Mouse (Mus musculus): Measurements from ENCODE around the gene Gm48551. TPM values are rescaled to one million over a fixed set of nuclear protein-coding genes. Genes with fewer than 3 reads are reported as not detected.

Gm48551 gene
- polyA plus RNA-seq, 1 experiment from 2014 or later, result 6.6 TPM

GRCm38 (mm10) chr10:81401205-81401520, 16.9 kb downstream of the Gm48551 start:
- WGBS, result 26% methylated on average over 10 of the region's 10 CpGs
- H3K9me3 ChIP-seq, result no peaks in the 10 kb centered on the region
- 0 out of 2 replicates have a peak overlapping the region, but pooled peaks have one; percentile 13 for H3K4me3 ChIP-seq
- H3K4me1 ChIP-seq (replicated peaks), result peaks cover 52% of the 10 kb centered on the region
- no peak overlapping the region for H3K9ac ChIP-seq
- 0 out of 2 replicates have a peak, but pooled peaks have one; percentile 2 for ATAC-seq (ENCODE audit: low FRiP score, low read depth)
- peak overlapping the region; percentile 30 for H3K4me2 ChIP-seq
- H3K27ac ChIP-seq (replicated peaks), result peak overlapping the region; percentile 80
- H3K27me3 ChIP-seq, result no peaks in the 10 kb centered on the region
- peaks cover 19% of the 10 kb centered on the region for H3K36me3 ChIP-seq

- Histone ChIP-seq H3K4me2 (peak overlapping the region; percentile 30), H3K4me1 (replicated peaks) (peaks cover 50% of the 10 kb centered on the region), H3K4me3 (no peak overlapping the region), H3K36me3 (peaks cover 22% of the 10 kb centered on the region), H3K9me3 (no peaks in the 10 kb centered on the region), H3K9ac (no peak overlapping the region), H3K27me3 (0 out of 2 replicates have a peak, but pooled peaks cover 2% of the 10 kb centered on the region), H3K27ac (replicated peaks) (peak overlapping the region; percentile 80)
- WGBS, result 9% methylated on average over 18 of the region's 18 CpGs
- peak; percentile 68 for ATAC-seq (ENCODE audit: low FRiP score, low read depth)
These were observed 17.4 kb downstream of the Gm48551 start for GRCm38 (mm10) chr10:81401521-81402226.

- H3K27ac ChIP-seq (replicated peaks), result peak overlapping the region; percentile 80
- peak; percentile 9; the same call in 1 of the 2 replicates for ATAC-seq (ENCODE audit: low FRiP score, low read depth)
- peaks cover 28% of the 10 kb centered on the region for H3K36me3 ChIP-seq
- H3K9ac ChIP-seq, result no peak overlapping the region
- peaks cover 53% of the 10 kb centered on the region for H3K4me1 ChIP-seq (replicated peaks)
- no peaks in the 10 kb centered on the region for H3K9me3 ChIP-seq
- 0 out of 2 replicates have a peak, but pooled peaks cover 4% of the 10 kb centered on the region for H3K27me3 ChIP-seq
- H3K4me2 ChIP-seq, result peak overlapping the region; percentile 30
- 10% methylated on average over 7 of the region's 7 CpGs for WGBS
- H3K4me3 ChIP-seq, result no peak overlapping the region
These were observed 18.0 kb downstream of the Gm48551 start for GRCm38 (mm10) chr10:81402227-81402765.

- Histone ChIP-seq H3K9ac (no peak overlapping the region), H3K4me3 (no peak overlapping the region), H3K4me2 (no peak overlapping the region), H3K27ac (replicated peaks) (peak overlapping the region; percentile 80; the same call in 1 of the 2 replicates), H3K27me3 (peaks cover 9% of the 10 kb centered on the region; the same call in 1 of the 2 replicates), H3K4me1 (replicated peaks) (peaks cover 61% of the 10 kb centered on the region), H3K9me3 (no peaks in the 10 kb centered on the region), H3K36me3 (peaks cover 29% of the 10 kb centered on the region)
- WGBS, result 42% methylated on average over 10 of the region's 10 CpGs
- no peak for ATAC-seq (ENCODE audit: low FRiP score, low read depth)
These were observed 19.2 kb downstream of the Gm48551 start for GRCm38 (mm10) chr10:81403511-81403910.

GRCm38 (mm10) chr10:81404082-81404481, 19.8 kb downstream of the Gm48551 start:
- Histone ChIP-seq H3K4me2 (no peak overlapping the region), H3K27ac (replicated peaks) (no peak overlapping the region), H3K4me1 (replicated peaks) (peaks cover 63% of the 10 kb centered on the region), H3K9ac (no peak overlapping the region), H3K4me3 (no peak overlapping the region), H3K9me3 (no peaks in the 10 kb centered on the region), H3K36me3 (peaks cover 29% of the 10 kb centered on the region), H3K27me3 (peaks cover 9% of the 10 kb centered on the region; the same call in 1 of the 2 replicates)
- ATAC-seq (ENCODE audit: low FRiP score, low read depth), result no peak
- WGBS, result 22% methylated on average over 9 of the region's 9 CpGs

- Histone ChIP-seq H3K27me3 (peaks cover 9% of the 10 kb centered on the region; the same call in 1 of the 2 replicates), H3K4me1 (replicated peaks) (peaks cover 69% of the 10 kb centered on the region), H3K4me2 (no peak overlapping the region; the same call in 1 of the 2 replicates), H3K9me3 (no peaks in the 10 kb centered on the region), H3K36me3 (peaks cover 29% of the 10 kb centered on the region), H3K4me3 (no peak overlapping the region), H3K27ac (replicated peaks) (no peak overlapping the region), H3K9ac (no peak overlapping the region)
- 54% methylated on average over 18 of the region's 18 CpGs for WGBS
- no peak for ATAC-seq (ENCODE audit: low FRiP score, low read depth)
These were observed 20.5 kb downstream of the Gm48551 start for GRCm38 (mm10) chr10:81404720-81405119.

- H3K4me1 ChIP-seq (replicated peaks), result peaks cover 69% of the 10 kb centered on the region
- no peak overlapping the region for H3K4me3 ChIP-seq
- H3K9me3 ChIP-seq, result no peaks in the 10 kb centered on the region
- H3K27ac ChIP-seq (replicated peaks), result no peak overlapping the region
- H3K36me3 ChIP-seq, result peaks cover 29% of the 10 kb centered on the region
- no peak overlapping the region for H3K4me2 ChIP-seq
- peaks cover 9% of the 10 kb centered on the region; the same call in 1 of the 2 replicates for H3K27me3 ChIP-seq
- no peak for ATAC-seq (ENCODE audit: low FRiP score, low read depth)
- 46% methylated on average over 13 of the region's 13 CpGs for WGBS
- H3K9ac ChIP-seq, result no peak overlapping the region
These were observed 21.4 kb downstream of the Gm48551 start for GRCm38 (mm10) chr10:81405588-81406201.

GRCm38 (mm10) chr10:81406504-81407440, 22.5 kb downstream of the Gm48551 start:
- H3K4me1 ChIP-seq (replicated peaks), result peaks cover 70% of the 10 kb centered on the region

GRCm38 (mm10) chr10:81407539-81408423, 23.5 kb downstream of the Gm48551 start:
- WGBS, result 27% methylated on average over 31 of the region's 31 CpGs
- H3K27me3 ChIP-seq, result peaks cover 9% of the 10 kb centered on the region; the same call in 1 of the 2 replicates
- peak overlapping the region; percentile 17; the same call in 1 of the 2 replicates for H3K4me3 ChIP-seq
- H3K9ac ChIP-seq, result 0 out of 2 replicates have a peak overlapping the region, but pooled peaks have one; percentile 21
- peak overlapping the region; percentile 28; the same call in 1 of the 2 replicates for H3K27ac ChIP-seq (replicated peaks)
- no peaks in the 10 kb centered on the region for H3K9me3 ChIP-seq
- no peak for ATAC-seq (ENCODE audit: low FRiP score, low read depth)
- H3K36me3 ChIP-seq, result peaks cover 29% of the 10 kb centered on the region
- peaks cover 69% of the 10 kb centered on the region for H3K4me1 ChIP-seq (replicated peaks)
- peak overlapping the region; percentile 36 for H3K4me2 ChIP-seq

More at GRCm38 (mm10) chr10:81406504-81407440, 22.5 kb downstream of the Gm48551 start:
- peak overlapping the region; percentile 17; the same call in 1 of the 2 replicates for H3K4me3 ChIP-seq
- WGBS, result 30% methylated on average over 24 of the region's 24 CpGs
- H3K36me3 ChIP-seq, result peaks cover 29% of the 10 kb centered on the region
- H3K4me2 ChIP-seq, result peak overlapping the region; percentile 36
- H3K9me3 ChIP-seq, result no peaks in the 10 kb centered on the region
- no peak for ATAC-seq (ENCODE audit: low FRiP score, low read depth)
- 0 out of 2 replicates have a peak overlapping the region, but pooled peaks have one; percentile 21 for H3K9ac ChIP-seq
- peaks cover 9% of the 10 kb centered on the region; the same call in 1 of the 2 replicates for H3K27me3 ChIP-seq
- H3K27ac ChIP-seq (replicated peaks), result peak overlapping the region; percentile 28; the same call in 1 of the 2 replicates

GRCm38 (mm10) chr10:81408424-81408729, 24.1 kb downstream of the Gm48551 start:
- no peak overlapping the region for H3K9ac ChIP-seq
- 48% methylated on average over 13 of the region's 13 CpGs for WGBS
- H3K27me3 ChIP-seq, result peaks cover 9% of the 10 kb centered on the region; the same call in 1 of the 2 replicates

More at GRCm38 (mm10) chr10:81408424-81408729, 24.1 kb downstream of the Gm48551 start:
- peaks cover 69% of the 10 kb centered on the region for H3K4me1 ChIP-seq (replicated peaks)
- H3K36me3 ChIP-seq, result peaks cover 29% of the 10 kb centered on the region
- no peak overlapping the region for H3K4me2 ChIP-seq
- no peaks in the 10 kb centered on the region for H3K9me3 ChIP-seq
- no peak overlapping the region for H3K27ac ChIP-seq (replicated peaks)
- ATAC-seq (ENCODE audit: low FRiP score, low read depth), result no peak
- no peak overlapping the region for H3K4me3 ChIP-seq
